Mouse (Mus musculus) Muller cell, postnatal 12 days (primary cell): ENCODE results near the gene Rxfp1.
"Not testable (repeated sequence)": the region's sequence is repeated elsewhere in the genome, so short reads cannot be mapped to it uniquely, and the experiment has no call there.

Experiments used
- DNase-seq: peaks from one replicate; pipeline ENCODE4 v3.0.0-alpha.2; 2015; ENCODE audit errors: inconsistent ontology term

Gene Rxfp1

DNA sequence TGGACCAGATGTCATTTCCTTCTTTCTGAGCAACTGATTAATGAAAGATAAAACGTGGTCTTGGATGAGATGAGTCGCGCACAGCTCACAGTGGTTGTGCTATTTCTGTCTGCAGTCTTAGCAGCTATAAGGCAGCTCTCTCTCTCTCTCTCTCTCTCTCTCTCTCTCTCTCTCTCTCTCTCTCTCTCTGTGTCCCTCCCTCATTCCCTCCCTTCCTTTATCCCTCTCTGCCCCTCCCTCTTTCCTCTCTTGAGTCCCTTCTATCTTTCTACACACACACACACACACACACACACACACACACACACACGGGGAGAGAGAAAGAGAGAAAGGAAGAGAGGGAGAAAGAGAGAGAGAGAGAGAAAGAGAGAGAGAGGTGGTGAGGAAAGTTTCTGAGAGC is at the start of gene Rxfp1:
Gene Rxfp1, minus strand, starts transcription at position 101 of the 400 bp plus-strand sequence.
- DNase-seq = no peak

DNA sequence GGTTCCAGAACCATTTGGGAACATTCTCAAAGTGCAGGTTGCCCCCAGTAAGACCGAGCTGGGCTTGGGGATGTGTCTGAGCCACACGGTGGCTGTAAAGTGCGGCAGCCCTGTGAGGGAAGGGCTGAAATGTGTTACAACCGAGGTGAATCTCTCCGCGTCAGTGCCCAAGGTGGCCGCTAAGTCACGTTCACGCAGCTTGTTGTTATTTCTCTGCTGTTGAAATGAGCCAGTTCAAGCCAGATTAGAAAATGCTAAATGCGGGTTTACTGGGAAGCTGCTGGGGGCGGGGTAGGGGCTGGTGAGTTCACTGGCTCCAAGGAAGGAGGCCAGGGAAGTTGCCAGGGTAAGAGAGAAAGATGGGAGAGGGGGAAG is 46.7 kb upstream of the Rxfp1 start:
- no peak for DNase-seq

DNA sequence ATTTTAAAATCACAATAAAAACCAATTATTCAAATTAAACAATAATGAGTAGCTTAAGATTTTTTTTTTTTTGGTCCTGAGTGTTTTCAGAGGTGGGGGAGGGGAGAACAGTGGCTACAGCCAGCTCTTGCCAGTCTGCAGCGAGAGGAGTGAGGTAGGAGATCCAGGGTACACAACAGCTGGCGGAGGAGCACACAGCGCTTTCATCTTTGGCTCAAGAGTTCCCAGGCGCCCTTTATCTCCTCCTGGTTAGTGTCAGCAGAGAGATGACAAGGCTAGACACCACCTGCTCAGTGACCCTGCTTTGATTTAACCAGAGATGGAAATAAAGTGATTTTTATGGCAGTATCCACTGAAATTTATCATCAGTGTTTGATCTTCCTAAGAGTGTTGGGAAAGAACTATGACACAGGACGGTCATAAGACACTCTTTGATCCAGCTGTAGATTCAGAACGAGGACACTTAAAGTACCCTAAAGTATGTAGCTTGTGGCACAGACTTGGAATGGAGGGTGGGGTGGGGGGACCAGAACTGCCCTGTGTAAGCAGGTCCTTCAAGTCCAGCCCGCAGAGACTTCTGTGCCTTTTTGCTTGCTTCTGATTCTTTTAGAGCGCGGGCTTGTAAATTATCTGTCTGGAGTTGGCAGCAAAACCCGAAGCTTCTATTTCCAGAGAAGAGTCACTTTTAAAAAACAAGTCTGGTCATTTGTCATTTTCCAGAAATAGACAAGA is 46.1 kb upstream of the Rxfp1 start:
- DNase-seq = no peak

DNA sequence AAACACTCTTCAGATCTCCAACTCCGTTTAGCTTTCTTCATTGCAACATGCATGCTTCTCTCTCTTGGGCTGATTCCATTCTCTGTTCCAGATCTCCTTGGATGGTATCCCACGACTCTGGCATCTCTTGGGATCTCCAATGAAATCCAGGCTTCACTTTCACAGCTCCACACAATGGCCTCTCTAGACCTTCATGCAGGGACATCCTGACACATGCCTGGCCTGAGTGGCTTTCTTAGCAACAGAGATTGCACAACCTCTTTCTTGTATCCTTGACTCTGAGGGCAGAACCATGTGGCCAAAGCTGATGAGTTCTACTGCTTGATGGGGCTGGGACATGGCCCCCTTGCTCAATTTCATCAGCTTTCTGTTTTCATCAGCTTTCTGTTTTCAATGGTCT is 35.0 kb upstream of the Rxfp1 start:
- no peak for DNase-seq

DNA sequence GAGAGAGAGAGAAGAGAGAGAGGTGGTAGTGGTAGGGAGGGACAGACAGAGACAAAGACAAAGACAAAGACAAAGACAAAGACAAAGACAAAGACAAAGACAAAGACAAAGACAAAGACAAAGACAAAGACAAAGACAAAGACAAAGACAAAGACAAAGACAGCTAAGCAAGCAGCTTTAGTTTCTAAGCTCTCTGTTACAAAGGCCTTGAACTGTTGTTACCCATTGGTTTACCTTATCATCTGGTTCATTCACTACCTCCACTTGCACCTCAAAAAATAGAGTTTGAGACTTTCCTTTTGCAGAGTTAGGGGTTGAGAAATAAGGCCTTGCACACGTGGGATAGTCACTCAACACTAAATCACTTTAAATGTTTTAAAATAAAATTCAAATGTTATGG is 16.1 kb upstream of the Rxfp1 start:
- DNase-seq = no peak

DNA sequence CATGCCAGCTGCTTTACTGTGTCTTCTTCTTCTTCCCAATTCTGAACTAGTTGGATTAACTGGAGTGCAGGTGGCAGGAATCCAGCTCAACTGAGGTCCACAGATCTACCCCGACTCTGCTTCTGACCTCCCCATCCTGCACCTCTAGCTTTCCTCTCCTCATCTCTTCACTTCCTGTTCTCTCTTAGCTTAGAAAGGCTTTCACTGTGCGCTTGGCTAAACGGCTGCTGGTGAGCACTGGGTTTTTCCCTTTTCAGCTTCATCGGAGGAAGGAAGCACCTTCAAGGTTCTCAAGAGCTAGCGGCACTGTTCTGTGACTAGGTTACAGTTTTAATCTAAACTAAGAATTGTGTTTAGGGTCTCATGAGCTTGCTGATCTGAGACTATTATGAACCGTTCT is 8.9 kb upstream of the Rxfp1 start:
- no peak for DNase-seq

DNA sequence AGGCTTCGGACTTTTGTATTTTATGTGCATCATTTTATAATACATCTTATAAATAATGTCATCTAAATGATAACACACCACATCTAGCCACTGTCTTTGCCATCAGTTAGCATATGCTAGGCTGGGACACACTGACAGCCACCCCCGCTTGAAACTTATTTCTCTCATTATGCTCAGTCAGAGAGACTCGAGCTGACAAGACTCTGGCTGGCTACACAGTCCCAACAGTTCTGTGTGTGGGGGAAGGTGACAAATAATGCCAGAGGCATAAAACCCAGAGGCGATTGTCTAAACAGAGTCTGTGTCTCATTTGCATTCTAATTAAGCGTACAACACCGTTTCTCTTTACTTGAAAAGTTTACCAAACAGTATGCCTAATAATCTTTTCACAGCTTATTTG is 7.4 kb upstream of the Rxfp1 start:
- DNase-seq = peak; percentile 14

DNA sequence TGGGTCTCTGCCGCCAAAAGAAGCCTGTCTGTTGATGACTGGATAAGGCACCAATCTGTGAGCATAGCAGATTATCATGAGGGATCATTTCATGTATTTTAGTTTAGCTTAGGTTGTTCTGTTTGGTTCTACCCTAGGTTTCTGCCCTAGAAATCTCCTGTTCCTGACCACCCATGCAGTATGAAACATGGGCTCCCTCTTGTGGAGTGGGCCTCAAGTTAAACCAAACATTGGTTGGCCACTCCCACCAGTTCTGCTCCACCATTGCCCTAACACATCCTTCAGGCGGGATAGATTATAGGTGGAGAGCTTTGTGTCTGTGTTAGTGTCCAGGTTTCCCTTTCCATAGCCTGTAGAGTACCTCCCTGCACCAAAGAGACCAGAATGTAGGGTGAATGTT is 6.7 kb upstream of the Rxfp1 start:
- no peak for DNase-seq

DNA sequence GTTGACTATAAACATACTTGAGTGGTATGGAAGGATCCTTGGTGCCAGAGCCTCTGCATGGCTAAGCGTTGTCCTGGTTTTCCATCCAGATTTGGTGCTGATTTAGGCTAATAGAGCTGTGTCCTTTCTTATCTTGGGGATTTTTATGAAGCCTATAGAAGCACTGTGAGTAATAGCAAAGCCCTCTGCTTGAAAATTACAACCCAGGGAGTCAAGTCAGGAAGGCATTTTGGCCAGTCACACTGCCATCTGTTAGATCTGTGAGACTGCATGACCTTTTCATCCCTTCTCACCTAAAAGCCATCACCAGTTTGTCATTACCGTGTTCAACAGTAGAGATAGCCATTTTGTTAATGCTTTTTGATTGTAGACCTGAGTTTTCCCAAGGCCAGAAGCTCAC is 2.7 kb upstream of the Rxfp1 start:
- DNase-seq = no peak

DNA sequence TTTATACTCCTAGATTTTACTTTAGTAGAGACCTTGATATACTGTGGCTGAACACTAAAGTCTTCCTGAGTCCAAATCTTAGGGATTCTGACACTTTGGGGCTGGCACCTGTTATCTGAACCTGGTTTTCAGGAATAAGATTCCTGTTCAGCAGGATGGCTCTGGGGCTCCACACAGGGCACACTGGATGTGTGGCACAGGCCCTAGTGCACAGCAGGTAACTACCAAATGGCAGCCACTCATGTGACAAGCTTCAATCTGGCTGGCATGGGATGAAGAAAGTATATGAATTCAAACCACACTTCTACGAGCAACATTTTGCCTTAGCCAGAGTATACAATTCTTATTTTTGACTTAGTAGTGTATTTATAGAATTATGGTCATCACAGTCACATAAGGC is 771 bp upstream of the Rxfp1 start:
- DNase-seq = no peak

DNA sequence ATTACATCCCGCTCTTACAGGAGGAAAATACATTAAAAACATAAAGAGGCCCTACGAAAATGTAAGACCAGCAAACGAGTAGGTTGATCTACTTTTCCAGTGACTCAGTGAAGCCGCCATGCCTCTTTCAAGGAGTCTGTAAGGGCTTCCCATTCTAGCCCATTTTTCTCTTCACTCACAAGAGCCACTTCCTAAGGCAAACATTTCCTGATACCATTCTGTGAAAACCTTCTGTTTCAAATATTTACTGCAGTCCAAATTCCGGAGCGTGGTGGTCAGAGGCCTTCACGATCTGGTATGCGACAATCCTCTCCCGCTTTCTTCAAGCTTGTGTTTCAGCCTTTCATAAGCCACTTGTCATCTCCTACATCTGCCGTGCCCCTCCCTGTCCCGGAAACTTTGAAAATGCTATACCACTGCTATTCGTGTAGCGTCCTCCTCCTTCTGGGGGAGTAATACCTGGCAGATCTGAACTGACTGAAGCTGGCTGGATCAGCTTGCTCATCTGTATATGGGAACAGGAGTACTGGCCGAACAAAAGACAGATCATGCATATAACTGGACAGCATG is 11.1 kb downstream of the Rxfp1 start:
- no peak for DNase-seq

DNA sequence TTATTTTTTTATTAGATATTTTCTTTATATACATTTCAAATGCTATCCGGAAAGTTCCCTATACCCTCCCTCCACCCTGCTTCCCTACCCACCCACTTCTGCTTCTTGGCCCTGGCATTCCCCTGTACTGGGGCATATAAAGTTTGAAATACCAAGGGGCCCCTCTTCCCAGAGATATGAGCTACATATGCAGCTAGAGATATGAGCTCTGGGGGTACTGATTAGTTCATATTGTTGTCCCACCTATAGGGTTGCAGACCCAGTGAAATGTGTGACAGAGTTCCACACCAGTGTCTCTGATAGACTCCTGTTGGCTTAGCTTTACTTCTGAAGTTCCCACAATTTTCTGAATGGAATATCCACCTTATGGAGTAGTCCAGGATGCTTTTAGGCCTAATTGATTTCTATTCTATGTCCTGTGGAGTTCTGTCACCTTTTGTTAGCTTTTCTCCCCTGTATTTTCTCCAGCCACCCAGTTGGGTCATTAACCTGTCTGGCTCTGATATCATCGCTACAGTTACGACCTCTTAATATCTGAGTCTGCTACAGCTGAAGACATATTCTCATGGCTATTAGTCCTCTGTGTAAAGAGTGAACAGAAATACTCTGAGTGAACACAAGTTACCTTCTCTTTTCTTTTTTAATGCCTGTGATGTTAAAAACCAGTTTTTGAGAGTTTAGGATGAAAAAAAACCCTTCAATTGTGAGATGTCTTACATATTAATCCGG is 16.8 kb downstream of the Rxfp1 start:
- no peak for DNase-seq

DNA sequence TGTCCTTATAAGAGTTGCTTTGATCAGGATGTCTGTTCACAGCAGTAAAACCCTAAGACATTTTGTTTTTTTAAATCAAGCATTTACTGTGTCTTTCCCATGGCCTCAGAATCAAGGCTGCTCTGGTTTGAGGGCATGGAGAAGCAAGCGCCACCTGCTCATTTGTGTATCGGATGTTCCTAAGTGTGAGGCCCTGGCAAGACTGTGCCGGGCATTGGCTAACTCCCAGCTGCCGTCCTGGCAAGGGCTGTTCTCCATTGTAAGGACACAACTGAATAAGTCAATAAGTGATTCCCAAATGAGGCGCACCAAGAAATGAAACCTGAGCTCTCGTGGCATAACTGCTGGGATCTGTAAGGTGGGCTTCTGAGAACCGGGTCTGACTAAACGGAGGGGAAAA is 31.2 kb downstream of the Rxfp1 start:
- DNase-seq = no peak

DNA sequence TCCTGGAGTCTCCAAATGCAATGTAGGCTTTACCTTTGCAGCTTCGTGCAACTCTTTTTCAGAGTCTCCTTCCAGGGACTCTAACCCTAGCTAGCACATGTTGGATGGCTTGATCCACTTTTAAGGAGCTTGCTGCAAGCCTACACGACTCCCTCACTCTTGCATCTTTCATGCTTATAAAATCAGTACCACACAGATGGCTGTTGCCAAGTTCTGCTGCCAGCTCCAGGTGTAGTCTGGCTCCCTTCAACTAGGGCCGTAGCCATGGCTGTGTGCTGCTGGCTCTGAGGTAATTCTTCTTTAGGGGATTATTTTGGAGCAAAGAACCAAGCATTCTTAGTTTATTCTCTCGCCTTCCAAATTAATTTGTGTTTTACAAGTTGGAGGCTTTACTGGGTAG is 34.5 kb downstream of the Rxfp1 start:
- no peak for DNase-seq

DNA sequence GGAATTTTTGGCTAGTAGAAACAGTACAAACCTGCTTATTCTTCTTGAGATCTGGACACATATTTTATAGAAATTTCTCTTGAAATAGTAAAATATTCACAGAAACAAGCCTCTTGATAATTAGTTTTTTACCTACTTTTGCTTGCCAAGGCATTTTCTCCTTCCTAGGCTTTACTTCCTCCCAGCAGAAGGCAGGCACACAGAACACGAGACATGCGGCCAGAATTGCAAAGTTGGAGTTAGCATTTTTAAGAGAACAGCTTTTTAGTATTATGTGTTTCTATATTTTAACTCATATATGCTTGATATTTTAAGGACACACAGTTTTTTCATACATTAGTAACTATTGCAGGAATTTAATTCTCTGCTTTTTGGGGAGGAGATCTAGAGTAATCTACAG is 45.7 kb downstream of the Rxfp1 start:
- no peak for DNase-seq

DNA sequence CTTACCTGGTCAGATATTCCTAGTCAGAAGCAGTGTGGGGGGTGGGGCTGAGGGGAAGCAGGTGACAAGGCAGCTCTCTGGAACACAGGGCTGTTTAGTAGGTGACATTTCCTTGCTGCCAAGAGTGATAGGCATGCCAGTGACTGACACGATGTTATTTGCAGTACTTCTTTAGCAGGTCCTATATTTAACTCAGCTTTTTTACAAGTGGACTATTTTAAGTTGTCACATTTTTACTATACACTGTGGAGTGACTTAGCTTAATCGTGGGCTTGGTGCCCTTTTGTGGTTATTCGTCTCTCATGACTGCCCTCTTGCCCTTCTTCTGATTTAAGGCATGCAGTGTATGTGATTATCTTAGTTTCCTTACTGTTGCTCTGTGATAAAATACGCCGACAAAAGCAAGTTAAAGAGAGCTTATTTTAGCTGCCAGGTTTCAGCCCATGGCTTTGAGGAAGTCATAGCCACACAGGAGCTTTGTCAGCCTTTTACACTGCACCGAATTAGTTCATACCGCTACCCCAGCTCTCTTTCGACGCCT is 47.5 kb downstream of the Rxfp1 start:
- DNase-seq = no peak

DNA sequence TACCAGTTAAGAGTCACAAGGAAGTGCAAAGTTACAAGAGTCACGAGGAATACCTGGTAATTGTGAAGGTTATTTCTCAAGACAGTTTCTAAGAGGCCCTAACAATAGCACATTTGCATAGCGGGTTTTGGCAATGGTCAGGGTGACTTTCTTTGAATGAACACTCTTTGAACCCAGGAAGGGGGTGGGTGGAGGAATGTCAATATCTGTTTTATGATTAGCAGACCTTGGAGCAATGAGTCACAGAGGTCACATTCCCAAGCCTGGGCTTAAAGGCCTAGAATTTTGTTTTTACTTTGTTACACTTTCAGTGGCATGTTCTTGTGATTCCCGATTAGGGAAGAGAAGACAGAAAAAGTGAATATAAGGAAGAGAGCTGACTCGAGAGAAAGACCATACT is 49.6 kb downstream of the Rxfp1 start:
- not testable (repeated sequence) for DNase-seq

DNA sequence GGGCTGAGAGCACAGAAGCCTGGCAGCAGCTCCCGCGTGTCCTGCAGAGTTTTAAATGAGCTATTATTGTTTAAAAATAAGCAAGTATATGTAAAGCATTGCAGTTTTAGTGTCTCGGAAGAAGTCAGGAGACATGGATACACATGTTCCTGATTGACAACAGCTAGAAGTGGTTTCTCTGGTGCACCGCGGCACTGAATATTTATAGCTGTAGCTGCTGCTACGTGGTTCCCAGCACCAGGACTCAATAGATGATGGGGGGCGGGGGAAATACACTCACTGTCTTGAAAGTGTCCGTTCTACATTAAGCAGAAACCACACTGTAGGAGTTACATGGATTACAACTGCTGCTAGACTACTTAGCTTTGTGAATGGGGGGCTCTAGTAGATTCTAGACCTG is 54.2 kb downstream of the Rxfp1 start:
- DNase-seq = no peak

DNA sequence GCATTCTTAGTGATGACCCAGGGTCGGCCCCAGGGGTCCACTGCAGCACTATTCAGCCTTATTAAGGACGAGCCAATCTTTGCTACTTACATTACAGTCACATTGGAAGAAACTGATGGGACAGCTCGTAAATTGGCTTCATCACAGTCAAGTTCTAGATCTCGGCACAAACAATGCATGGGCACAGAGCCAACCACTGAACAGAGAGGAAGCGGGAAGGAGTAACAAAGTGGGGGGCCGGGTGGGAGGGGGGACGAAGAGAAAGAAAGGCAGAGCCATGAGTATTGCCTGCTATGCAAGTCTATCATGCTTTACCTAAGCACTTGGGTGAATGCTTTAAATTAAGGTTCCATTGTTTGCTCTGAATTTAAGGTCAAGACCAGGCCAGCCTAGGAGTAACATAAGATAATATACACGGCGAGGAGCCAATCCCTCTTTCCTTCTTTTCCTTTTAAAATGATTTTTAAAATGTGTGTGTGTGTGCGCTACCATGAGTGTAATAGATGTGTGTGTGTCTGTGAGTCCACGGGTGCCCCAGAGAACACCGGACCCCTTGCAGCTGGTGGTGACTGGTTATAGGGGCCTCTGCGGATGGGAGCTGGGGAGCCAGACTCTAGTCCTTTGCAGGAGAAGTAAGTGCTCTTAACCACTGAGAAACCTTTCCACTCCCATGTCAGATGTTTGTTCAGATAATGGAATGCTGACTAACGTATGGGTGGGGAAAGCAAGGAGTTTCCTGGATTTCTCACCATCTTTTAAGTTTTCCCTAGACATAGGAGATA is 55.1 kb downstream of the Rxfp1 start:
- DNase-seq = no peak

DNA sequence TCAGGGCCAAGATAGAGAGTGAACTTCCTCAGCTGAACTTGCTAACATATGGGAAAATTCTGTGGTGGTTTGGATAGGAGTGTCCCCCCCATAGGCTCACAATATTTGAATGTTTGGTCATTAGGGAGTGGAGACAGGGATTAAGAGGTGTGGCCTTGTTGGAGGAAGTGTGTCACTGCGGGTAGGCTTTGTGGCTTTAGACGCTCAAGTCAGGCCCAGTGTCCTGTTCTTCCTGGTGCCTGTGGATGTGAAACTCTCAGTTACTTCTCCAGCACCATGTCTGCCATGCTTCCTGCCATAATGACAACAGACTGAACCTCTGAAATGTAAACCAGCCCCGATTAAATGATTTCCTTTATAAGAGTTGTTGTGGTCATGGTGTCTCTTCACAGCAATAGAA is 61.3 kb downstream of the Rxfp1 start:
- DNase-seq = no peak

DNA sequence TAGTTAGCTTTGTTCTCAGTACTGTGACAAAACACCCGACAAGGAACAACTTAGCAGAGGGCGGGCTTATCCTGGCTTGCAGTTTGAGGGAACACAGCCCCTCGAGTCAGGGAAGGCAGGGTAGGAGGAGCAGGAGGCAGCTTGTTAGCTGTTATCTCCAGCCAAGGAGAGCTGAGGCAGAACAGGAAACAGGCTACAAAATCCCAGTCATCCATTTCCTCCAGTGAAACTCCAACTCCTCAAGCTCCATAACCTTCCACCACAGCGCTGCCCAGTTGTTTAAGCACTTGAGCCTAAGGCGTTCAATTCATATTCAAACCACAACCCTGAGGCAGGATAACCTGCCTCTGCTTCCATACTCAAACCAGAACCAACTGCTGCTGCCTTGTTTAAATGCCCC is 63.0 kb downstream of the Rxfp1 start:
- DNase-seq = no peak

DNA sequence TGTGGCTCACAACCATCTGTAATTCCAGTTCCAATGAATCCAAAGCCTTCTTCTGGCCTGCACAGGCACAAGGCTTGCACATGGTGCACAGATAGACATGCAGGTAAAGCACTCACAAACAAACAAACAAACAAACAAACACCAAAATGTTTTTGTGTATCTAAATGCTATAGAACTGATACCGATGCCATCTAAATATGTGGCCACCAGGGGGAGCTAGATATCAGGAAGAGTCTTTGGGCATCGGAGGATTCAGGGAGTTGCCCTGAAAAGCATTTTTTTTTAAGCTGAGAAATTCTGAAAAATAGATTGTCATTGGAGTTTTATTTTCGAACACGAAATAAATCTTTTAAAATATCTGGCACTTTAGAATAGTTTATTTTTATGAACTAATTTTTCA is 64.6 kb downstream of the Rxfp1 start:
- DNase-seq = peak; percentile 42
